Mouse (Mus musculus) myocyte (in vitro differentiated cells): ENCODE data around the gene Cops7b. TPM values are rescaled to one million over a fixed set of nuclear protein-coding genes. Genes with fewer than 3 reads are reported as not detected.

Source experiments
- H3K27me3 ChIP-seq: one replicate; pipeline ENCODE4 v1.6.1; 2011; ENCODE audit not compliant: control insufficient read depth, insufficient read depth, insufficient read length
- H3K36me3 ChIP-seq: one replicate; pipeline ENCODE4 v1.6.1; 2011; ENCODE audit not compliant: control insufficient read depth, insufficient read depth
- H3K4me2 ChIP-seq: one replicate; pipeline ENCODE4 v1.6.1; 2011; ENCODE audit warnings: low read depth, control low read depth
- H3K4me3 ChIP-seq: one replicate; pipeline ENCODE4 v1.5.1; 2011; ENCODE audit warnings: mild to moderate bottlenecking, control low read depth, moderate library complexity
- H3K79me2 ChIP-seq: one replicate; pipeline ENCODE4 v1.6.1; 2011; ENCODE audit not compliant: control insufficient read depth, insufficient read depth
- H3ac ChIP-seq: one replicate; pipeline ENCODE4 v1.6.1; 2011; ENCODE audit not compliant: control insufficient read depth, insufficient read length
- CEBPB ChIP-seq: IDR thresholded peaks from 2 replicates; pipeline ENCODE4 v1.6.1; 2011; ENCODE audit warnings: mild to moderate bottlenecking, moderate library complexity; ENCODE audit not compliant: poor library complexity, insufficient read depth, severe bottlenecking
- E2F4 ChIP-seq: IDR thresholded peaks from one replicate; pipeline ENCODE4 v1.6.1; 2011; ENCODE audit warnings: mild to moderate bottlenecking, control low read depth, moderate library complexity; ENCODE audit not compliant: insufficient read depth
- MAX ChIP-seq: IDR thresholded peaks from one replicate; pipeline ENCODE4 v1.6.1; 2011; ENCODE audit warnings: low read depth, mild to moderate bottlenecking, control low read depth
- MYOD1 ChIP-seq, 3 experiments: IDR thresholded peaks; one replicate each; pipeline ENCODE4 v1.6.1; 2011; ENCODE audit warnings: control low read depth in 2 of 3, low read depth in 2 of 3, mild to moderate bottlenecking in 2 of 3, moderate library complexity in 1 of 3; ENCODE audit not compliant: insufficient read length in 2 of 3, control insufficient read depth in 1 of 3
- MYOG ChIP-seq, 3 experiments: IDR thresholded peaks; one replicate each; pipeline ENCODE4 v1.6.1; 2011; ENCODE audit warnings: control low read depth in 2 of 3, low read depth in 2 of 3, mild to moderate bottlenecking in 2 of 3; ENCODE audit not compliant: insufficient read length in 2 of 3, control insufficient read depth in 1 of 3, insufficient read depth in 1 of 3
- POLR2A ChIP-seq: IDR thresholded peaks from one replicate; pipeline ENCODE4 v1.6.1; 2011; ENCODE audit warnings: low read depth, mild to moderate bottlenecking, control low read depth, moderate library complexity; ENCODE audit not compliant: insufficient read length
- POLR2AphosphoS2 ChIP-seq: IDR thresholded peaks from one replicate; pipeline ENCODE4 v1.6.1; 2011; ENCODE audit warnings: low read depth, control low read depth; ENCODE audit not compliant: insufficient read length
- REST ChIP-seq: IDR thresholded peaks from one replicate; pipeline ENCODE4 v1.6.1; 2011; ENCODE audit warnings: mild to moderate bottlenecking, control low read depth, moderate library complexity; ENCODE audit not compliant: insufficient read depth, insufficient read length
- SRF ChIP-seq: IDR thresholded peaks from one replicate; pipeline ENCODE4 v1.6.1; 2011; ENCODE audit warnings: low read depth; ENCODE audit not compliant: control insufficient read depth, insufficient read length
- TCF12 ChIP-seq: IDR thresholded peaks from one replicate; pipeline ENCODE4 v1.6.1; 2011; ENCODE audit warnings: mild to moderate bottlenecking, control low read depth; ENCODE audit not compliant: poor library complexity, insufficient read depth, severe bottlenecking
- TCF3 ChIP-seq: IDR thresholded peaks from one replicate; pipeline ENCODE4 v1.6.1; 2011; ENCODE audit warnings: low read depth, control low read depth; ENCODE audit not compliant: insufficient read length
- USF1 ChIP-seq: IDR thresholded peaks from one replicate; pipeline ENCODE4 v1.6.1; 2011; ENCODE audit warnings: low read depth, mild to moderate bottlenecking, control low read depth, moderate library complexity
- polyA plus RNA-seq: library from polyadenylated mRNA; unstranded; fragments of >200 nt; fragmentation: generic; extraction: Trizol; gene quantifications from one replicate; pipeline ENCODE4 v1.2.1, GENCODE M21; 2012; ENCODE audit warnings: missing spikeins

Gene Cops7b
- polyA plus RNA-seq, 1 experiment, result 20.4 TPM

DNA sequence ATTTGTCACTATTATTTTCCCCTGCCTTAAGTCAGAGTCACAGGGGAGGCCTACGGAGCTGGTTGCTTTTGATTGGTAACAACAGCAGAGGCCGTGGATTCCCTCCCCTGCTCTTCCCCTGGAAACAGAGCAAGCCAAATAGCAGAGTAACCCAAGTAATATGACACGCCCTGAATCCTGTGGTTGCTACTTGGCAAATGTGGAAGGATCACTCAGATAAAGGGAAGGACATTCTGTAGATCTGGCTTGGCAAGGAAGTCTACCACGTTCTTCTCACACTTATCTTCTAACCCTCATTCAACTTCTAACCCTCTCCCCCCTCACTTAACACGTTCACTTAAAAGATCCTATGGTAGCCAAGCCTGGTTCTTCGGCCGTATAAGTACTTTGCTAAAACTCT lies 24.8 kb upstream of the Cops7b start:
- TF ChIP-seq REST, result no peak
- no peak overlapping the region for H3ac ChIP-seq
- no peaks in the 10 kb centered on the region for H3K27me3 ChIP-seq
- no peak overlapping the region for H3K4me3 ChIP-seq
- H3K4me2 ChIP-seq, result peak overlapping the region; percentile 63
- no peaks in the 10 kb centered on the region for H3K79me2 ChIP-seq
- H3K36me3 ChIP-seq, result no peaks in the 10 kb centered on the region

- Histone ChIP-seq H3K27me3 (no peaks in the 10 kb centered on the region), H3ac (no peak overlapping the region), H3K4me2 (no peak overlapping the region), H3K36me3 (no peaks in the 10 kb centered on the region), H3K4me3 (no peak overlapping the region), H3K79me2 (no peaks in the 10 kb centered on the region)
- TF ChIP-seq E2F4 (no peak), TCF12 (no peak), CEBPB (no peak), MYOD1 (IDR thresholded peaks at IDR 0.05; ENCODE audit: control insufficient read depth in 1 of 3, insufficient read length in 2 of 3, low read depth in 2 of 3) (no peak), REST (no peak), SRF (no peak), MAX (no peak), TCF3 (no peak), MYOG (IDR thresholded peaks at IDR 0.05; ENCODE audit: control insufficient read depth in 1 of 3, insufficient read depth in 1 of 3, insufficient read length in 2 of 3, low read depth in 2 of 3) (no peak), USF1 (no peak), POLR2A (no peak), POLR2AphosphoS2 (no peak)
These were observed 23.5 kb upstream of the Cops7b start for GRCm38 (mm10) chr1:86559232-86559631.

GRCm38 (mm10) chr1:86562663-86563062 lies 20.0 kb upstream of the Cops7b start:
- Histone ChIP-seq H3ac (no peak overlapping the region), H3K4me3 (no peak overlapping the region), H3K36me3 (peaks cover 11% of the 10 kb centered on the region), H3K4me2 (no peak overlapping the region), H3K79me2 (no peaks in the 10 kb centered on the region), H3K27me3 (no peaks in the 10 kb centered on the region)
- TF ChIP-seq REST (no peak), MYOG (IDR thresholded peaks at IDR 0.05; ENCODE audit: control insufficient read depth in 1 of 3, insufficient read depth in 1 of 3, insufficient read length in 2 of 3, low read depth in 2 of 3) (no peak), POLR2A (no peak), USF1 (no peak), MAX (no peak), E2F4 (no peak), SRF (no peak), TCF3 (no peak), MYOD1 (IDR thresholded peaks at IDR 0.05; ENCODE audit: control insufficient read depth in 1 of 3, insufficient read length in 2 of 3, low read depth in 2 of 3) (no peak), TCF12 (no peak), POLR2AphosphoS2 (no peak), CEBPB (no peak)

DNA sequence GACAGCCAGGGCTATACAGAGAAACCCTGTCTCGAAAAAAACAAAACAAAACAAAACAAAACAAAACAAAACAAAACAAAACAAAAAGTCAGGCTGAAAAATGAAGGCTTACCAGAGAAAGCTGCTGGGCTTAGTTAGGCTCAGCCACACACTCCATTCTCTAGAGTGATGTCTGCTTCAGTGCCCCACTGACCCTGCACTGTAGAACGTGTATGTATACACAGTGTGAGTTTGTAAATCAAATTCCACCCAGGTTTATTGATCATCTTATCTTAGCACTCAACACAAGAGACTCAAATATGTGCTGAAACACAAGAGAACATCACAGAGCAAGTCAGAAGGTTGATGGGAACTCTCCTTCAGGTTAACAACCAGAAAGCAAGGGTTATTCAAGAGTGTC lies 14.3 kb upstream of the Cops7b start:
- TF ChIP-seq E2F4 (no peak), MYOG (IDR thresholded peaks at IDR 0.05; ENCODE audit: control insufficient read depth in 1 of 3, insufficient read depth in 1 of 3, insufficient read length in 2 of 3, low read depth in 2 of 3) (no peak)
- H3K4me3 ChIP-seq, result no peak overlapping the region
- H3K27me3 ChIP-seq, result no peaks in the 10 kb centered on the region
- H3K4me2 ChIP-seq, result no peak overlapping the region
- H3K79me2 ChIP-seq, result no peaks in the 10 kb centered on the region
- H3ac ChIP-seq, result no peak overlapping the region
- peaks cover 11% of the 10 kb centered on the region for H3K36me3 ChIP-seq

DNA sequence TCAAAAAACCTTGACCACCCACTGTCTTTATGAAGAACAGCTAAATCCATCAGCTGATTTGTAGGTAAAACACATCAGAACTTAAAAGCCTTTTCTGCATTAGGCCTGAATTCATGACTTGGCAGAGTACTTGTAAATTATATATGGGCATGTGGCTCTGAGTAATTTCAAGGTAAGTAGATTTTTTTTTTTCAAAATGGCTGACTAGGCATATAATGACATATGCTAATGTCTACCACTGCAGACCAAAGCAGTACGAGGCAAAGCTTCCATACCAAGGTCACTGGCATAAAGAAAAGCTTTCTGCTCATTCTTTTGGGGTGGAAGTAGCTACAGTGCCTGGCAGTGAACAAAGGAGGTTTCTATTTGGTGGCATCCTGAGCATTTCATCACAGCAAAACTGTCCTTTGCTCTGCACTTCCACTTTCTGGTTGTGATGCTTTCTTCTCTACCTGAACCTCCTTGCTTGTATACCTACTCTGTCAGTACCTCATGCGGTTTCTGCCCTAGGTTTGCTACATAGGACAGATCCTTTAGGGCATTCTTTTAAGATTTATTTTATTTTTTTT lies 13.3 kb upstream of the Cops7b start:
- Histone ChIP-seq H3K79me2 (no peaks in the 10 kb centered on the region), H3K27me3 (no peaks in the 10 kb centered on the region), H3K4me3 (no peak overlapping the region), H3ac (no peak overlapping the region), H3K36me3 (peaks cover 11% of the 10 kb centered on the region), H3K4me2 (no peak overlapping the region)
- TF ChIP-seq TCF3, result no peak
- no peak for TF ChIP-seq REST
- TF ChIP-seq MAX, result no peak
- TF ChIP-seq MYOG (IDR thresholded peaks at IDR 0.05; ENCODE audit: control insufficient read depth in 1 of 3, insufficient read depth in 1 of 3, insufficient read length in 2 of 3, low read depth in 2 of 3), result no peak
- no peak for TF ChIP-seq CEBPB
- TF ChIP-seq SRF, result no peak
- TF ChIP-seq TCF12, result no peak
- no peak for TF ChIP-seq E2F4
- no peak for TF ChIP-seq POLR2AphosphoS2
- TF ChIP-seq MYOD1 (IDR thresholded peaks at IDR 0.05; ENCODE audit: control insufficient read depth in 1 of 3, insufficient read length in 2 of 3, low read depth in 2 of 3), result no peak
- TF ChIP-seq POLR2A, result no peak
- no peak for TF ChIP-seq USF1
